Mouse (Mus musculus) forebrain, postnatal 0 days (tissue): ENCODE data around the gene Rpl38. TPM values are rescaled to one million over a fixed set of nuclear protein-coding genes. Genes with fewer than 3 reads are reported as not detected.

Experiments used
- ATAC-seq: fragments of 200-750 bp; cut with Nextera tagmentation; 2 replicates; pipeline ENCODE4 v1.8.0; 2017; ENCODE audit warnings: mild to moderate bottlenecking, moderate library complexity
- DNase-seq: peaks from one replicate; pipeline ENCODE4 v3.0.0-alpha.2; 2015
- H3K27ac ChIP-seq: fragments of 300-500 bp; sonication (generic); 2 replicates; pipeline ENCODE4 v1.5.1; 2014; ENCODE audit warnings: low read depth, mild to moderate bottlenecking, antibody characterized with exemption, low read length, moderate library complexity, mixed read lengths
- H3K27me3 ChIP-seq: fragments of 300-500 bp; sonication (generic); 2 replicates; pipeline ENCODE4 v1.6.1; 2014; ENCODE audit warnings: mild to moderate bottlenecking, low read length, mixed read lengths; ENCODE audit not compliant: insufficient read depth
- H3K36me3 ChIP-seq: fragments of 300-500 bp; sonication (generic); 2 replicates; pipeline ENCODE4 v1.6.1; 2014; ENCODE audit warnings: mild to moderate bottlenecking, moderate library complexity; ENCODE audit not compliant: insufficient read depth
- H3K4me1 ChIP-seq: fragments of 300-500 bp; sonication (generic); 2 replicates; pipeline ENCODE4 v1.6.1; 2014; ENCODE audit warnings: antibody characterized with exemption; ENCODE audit not compliant: insufficient read depth
- H3K4me2 ChIP-seq: fragments of 300-500 bp; sonication (generic); 2 replicates; pipeline ENCODE4 v1.6.1; 2014; ENCODE audit warnings: low read depth, mild to moderate bottlenecking, moderate library complexity
- H3K4me3 ChIP-seq: fragments of 300-500 bp; sonication (generic); 2 replicates; pipeline ENCODE4 v1.5.1; 2014; ENCODE audit warnings: low read depth, low read length, mixed read lengths
- H3K9ac ChIP-seq: fragments of 300-500 bp; sonication (generic); 2 replicates; pipeline ENCODE4 v1.6.1; 2014; ENCODE audit warnings: mild to moderate bottlenecking
- H3K9me3 ChIP-seq: fragments of 300-500 bp; sonication (generic); 2 replicates; pipeline ENCODE4 v1.6.1; 2016; ENCODE audit warnings: low read length
- CTCF ChIP-seq: sonication (generic); IDR thresholded peaks from 2 replicates; pipeline ENCODE4 v1.5.1; 2016; ENCODE audit warnings: antibody characterized with exemption, control low read depth, low read depth
- WGBS: fragments of 180-500 bp; shearing (Covaris S2); extraction: QIAGEN DNeasy Blood & Tissue Kit; methylation state at CpG from one replicate; pipeline ENCODE4 v1.1.7; 2014; 5-methylcytosine and 5-hydroxymethylcytosine counted together
- polyA plus RNA-seq: library from polyadenylated mRNA; unstranded; fragments of >200 nt; fragmentation: Nextera tagmentation; extraction: Ambion mirVana; gene quantifications from 2 replicates; pipeline ENCODE4 v1.2.1, GENCODE M21; 2015
- total RNA-seq: library from RNA; depleted of rRNA; stranded (reverse); fragments of >200 nt; gene quantifications from 2 replicates; pipeline ENCODE4 v1.2.3, GENCODE M21; 2014

The Rpl38 gene
- total and polyA plus RNA-seq, 2 experiments from 2014 or later = 1,003 to 1,173 TPM

DNA sequence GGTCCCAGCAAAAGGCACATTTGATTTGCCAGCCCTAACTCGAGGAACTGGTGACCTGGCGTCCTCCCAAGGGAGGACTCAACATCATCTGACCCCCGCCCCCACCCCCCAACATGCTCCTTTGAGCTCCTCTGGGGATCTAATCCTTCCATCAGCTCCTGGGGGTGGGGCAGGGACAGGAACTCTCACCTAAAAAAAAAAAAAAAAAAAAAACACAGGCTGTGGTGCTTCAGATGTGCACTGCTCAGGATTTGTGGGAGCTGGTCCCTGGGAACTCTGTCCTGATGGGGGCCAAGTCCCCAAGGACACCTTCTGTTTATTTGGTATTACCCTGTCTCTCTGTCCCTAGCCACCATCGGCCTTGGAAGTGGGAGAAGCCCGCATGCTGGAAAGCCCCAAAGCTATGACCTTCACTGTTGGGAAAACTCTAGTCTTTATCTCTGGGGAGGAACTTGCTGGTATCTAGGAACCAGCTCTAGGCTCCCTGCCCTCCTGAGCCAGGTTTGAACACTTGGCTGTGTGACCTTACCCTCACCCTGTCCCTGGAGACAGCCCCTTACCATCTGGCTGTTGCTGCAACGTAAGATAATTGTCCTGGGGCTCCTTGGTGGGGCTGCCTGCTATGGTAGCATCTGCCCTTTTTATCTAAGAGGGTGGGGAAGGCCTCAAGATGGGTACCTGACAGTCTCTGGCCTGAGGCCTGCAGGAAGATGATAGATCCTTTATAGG lies 23.3 kb downstream of the Rpl38 start:
- ATAC-seq (no peak), DNase-seq (no peak)
- H3K4me1 ChIP-seq = no peaks in the 10 kb centered on the region
- no peak overlapping the region for H3K4me3 ChIP-seq
- H3K9me3 ChIP-seq = no peaks in the 10 kb centered on the region
- H3K9ac ChIP-seq = no peak overlapping the region
- no peak overlapping the region for H3K4me2 ChIP-seq
- no peaks in the 10 kb centered on the region for H3K36me3 ChIP-seq
- WGBS = 70% methylated on average over 6 of the region's 6 CpGs
- H3K27ac ChIP-seq = no peak overlapping the region
- TF ChIP-seq CTCF = no peak
- H3K27me3 ChIP-seq = no peaks in the 10 kb centered on the region

DNA sequence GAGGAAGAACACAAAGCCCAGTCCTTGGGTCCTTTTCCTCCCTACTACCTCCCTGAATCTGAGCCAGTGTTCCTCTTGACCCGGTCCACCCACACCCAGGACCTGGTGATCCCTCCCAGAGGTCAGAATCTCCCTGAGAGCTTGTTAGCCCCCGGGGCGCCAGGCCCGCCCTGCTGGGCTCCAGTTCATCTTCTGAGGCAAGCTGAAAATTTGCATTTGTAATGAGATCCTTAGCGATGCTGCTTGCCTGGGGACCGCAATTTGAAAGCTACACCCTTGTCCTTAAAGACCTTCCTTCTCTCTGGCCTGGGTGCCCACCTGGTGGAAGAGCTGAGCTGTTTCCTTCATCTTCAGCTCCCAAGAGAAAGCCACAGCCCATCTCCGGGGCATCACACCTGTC lies 24.3 kb downstream of the Rpl38 start:
- no peaks in the 10 kb centered on the region for H3K36me3 ChIP-seq
- WGBS = 47% methylated on average over 7 of the region's 7 CpGs
- TF ChIP-seq CTCF = no peak
- H3K9ac ChIP-seq = no peak overlapping the region
- no peaks in the 10 kb centered on the region for H3K9me3 ChIP-seq
- no peak overlapping the region for H3K4me3 ChIP-seq
- no peaks in the 10 kb centered on the region for H3K27me3 ChIP-seq
- no peak overlapping the region for H3K27ac ChIP-seq
- DNase-seq = no peak
- ATAC-seq = no peak
- H3K4me1 ChIP-seq = no peaks in the 10 kb centered on the region
- H3K4me2 ChIP-seq = no peak overlapping the region

DNA sequence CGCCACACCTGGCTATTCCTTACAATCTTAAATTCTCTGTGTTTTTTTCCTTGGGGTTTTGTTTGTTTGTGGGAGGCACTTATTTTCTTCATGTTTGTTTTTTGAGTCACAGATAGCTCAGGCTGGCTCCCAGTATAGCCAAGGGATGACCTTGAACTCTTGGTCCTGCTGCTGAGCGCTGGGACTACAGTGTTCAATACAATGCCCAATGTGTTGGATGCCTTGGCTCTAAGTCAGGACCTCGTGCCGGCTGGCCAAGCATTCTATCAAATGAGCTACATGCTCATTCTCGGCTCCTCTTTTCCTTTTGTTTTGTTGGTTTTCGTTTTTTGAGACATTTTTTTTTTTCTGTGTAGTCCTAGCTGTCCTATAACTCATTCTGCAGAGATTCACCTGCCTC lies 25.1 kb downstream of the Rpl38 start:
- ATAC-seq (no peak), DNase-seq (no peak)
- Histone ChIP-seq H3K27ac (no peak overlapping the region), H3K36me3 (no peaks in the 10 kb centered on the region), H3K27me3 (no peaks in the 10 kb centered on the region), H3K4me2 (no peak overlapping the region), H3K4me3 (no peak overlapping the region), H3K4me1 (no peaks in the 10 kb centered on the region), H3K9me3 (no peaks in the 10 kb centered on the region), H3K9ac (no peak overlapping the region)
- 85% methylated on average over 6 of the region's 6 CpGs for WGBS
- TF ChIP-seq CTCF = no peak

DNA sequence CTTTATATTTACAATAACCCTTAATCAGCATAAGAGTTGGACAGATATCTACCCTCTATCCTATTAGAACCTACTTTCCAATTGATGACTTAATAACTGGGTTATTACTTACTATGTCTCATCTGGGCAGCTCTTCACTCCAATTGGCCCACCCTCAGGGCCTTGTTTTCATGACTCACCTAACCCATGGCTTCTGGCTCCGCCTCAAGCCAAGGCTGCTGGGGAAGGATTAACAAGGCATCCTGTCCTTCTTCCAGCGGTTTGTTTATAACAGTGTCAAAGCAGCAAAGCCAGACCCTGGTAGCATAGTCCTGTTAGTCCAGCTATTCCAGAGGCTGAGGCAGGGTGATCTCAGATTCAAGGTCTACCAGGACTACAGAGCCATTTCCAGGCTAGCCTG lies 26.1 kb downstream of the Rpl38 start:
- Histone ChIP-seq H3K36me3 (no peaks in the 10 kb centered on the region), H3K4me2 (no peak overlapping the region), H3K9ac (no peak overlapping the region), H3K4me1 (no peaks in the 10 kb centered on the region), H3K4me3 (no peak overlapping the region), H3K27me3 (no peaks in the 10 kb centered on the region), H3K27ac (no peak overlapping the region), H3K9me3 (no peaks in the 10 kb centered on the region)
- WGBS = 82% methylated on average over 2 of the region's 2 CpGs
- DNase-seq (no peak), ATAC-seq (no peak)
- no peak for TF ChIP-seq CTCF

DNA sequence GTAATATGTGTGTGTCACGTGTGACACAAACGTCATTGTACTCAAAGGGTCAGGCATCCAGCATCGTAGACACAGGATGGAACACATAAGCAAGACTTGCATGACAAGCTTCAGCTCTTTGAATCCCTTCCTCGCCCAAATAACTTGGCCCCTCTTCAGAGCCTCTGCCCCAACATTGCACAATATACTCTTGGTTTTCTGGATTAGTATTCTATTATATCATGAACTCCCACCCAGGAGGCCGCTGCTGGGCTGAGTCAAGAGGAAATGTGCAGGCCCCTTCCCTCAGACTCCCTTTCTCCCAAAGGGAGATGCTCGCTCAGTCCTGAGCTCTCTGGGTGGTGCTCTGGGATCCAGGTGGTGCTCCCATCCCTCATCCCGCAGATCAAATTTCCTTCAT lies 30.2 kb downstream of the Rpl38 start:
- no peak for ATAC-seq
- no peaks in the 10 kb centered on the region for H3K9me3 ChIP-seq
- H3K27me3 ChIP-seq = no peaks in the 10 kb centered on the region
- no peak overlapping the region for H3K4me2 ChIP-seq
- 96% methylated on average over 7 of the region's 7 CpGs for WGBS
- H3K27ac ChIP-seq = no peak overlapping the region
- no peaks in the 10 kb centered on the region for H3K36me3 ChIP-seq
- H3K4me3 ChIP-seq = no peak overlapping the region
- no peak overlapping the region for H3K9ac ChIP-seq
- TF ChIP-seq CTCF = no peak
- H3K4me1 ChIP-seq = 0 out of 2 replicates have a peak, but pooled peaks cover under 1% of the 10 kb centered on the region
- no peak for DNase-seq

DNA sequence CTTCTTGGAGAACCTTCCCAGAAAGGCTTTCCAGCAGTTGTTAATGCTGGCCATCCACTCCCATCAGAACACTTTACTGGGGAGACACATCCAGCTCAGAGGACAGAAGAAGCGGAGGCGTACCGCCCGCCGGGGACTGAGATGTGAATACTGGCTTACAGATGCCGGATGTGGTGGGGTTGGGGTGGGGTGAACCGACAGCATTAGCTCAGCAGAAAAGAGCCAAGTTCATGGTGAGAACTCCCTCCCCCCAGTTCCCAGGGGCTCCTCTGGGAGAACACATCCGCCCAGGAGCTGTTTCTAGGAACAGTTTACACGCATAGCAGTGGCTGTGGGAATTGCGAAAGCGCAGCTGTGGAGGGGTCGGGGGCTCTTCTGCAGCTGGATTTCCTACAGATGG lies 31.2 kb downstream of the Rpl38 start:
- no peak for TF ChIP-seq CTCF

DNA sequence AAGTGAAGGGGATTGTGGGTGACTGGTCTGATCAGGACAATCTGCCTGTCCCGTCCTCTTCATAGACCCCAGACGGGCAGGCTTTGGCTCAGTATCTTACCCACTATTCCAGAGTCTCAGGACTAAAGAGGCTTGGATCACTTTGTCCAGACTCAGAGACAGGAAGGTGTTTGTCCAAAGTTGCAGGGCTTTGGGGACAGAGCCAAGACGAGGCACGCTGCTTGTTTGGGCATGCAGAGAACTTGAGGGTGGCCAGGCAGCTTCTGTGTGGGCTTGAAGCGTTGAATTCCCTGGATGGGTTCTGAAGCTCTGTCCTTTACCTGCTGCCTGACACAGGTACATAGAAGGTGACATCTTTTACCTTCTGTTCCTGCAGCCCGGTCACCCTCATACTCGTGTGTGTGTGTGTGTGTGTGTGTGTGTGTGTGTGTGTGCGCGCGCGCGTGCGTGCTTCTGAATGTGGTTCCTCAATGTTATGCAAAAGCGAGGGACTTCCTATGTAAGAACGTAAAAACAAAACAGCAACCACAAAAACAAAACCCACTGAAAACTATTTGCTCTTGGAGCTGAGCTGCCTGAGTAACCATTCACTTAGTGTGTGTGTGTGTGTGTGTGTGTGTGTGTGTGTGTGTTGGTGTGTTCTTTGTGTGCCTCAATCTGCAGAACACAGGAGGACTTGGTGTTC lies 34.1 kb downstream of the Rpl38 start:
- Histone ChIP-seq H3K4me1 (peaks cover 15% of the 10 kb centered on the region; the same call in 1 of the 2 replicates), H3K9me3 (no peaks in the 10 kb centered on the region), H3K9ac (no peak overlapping the region), H3K27me3 (no peaks in the 10 kb centered on the region), H3K4me3 (no peak overlapping the region), H3K36me3 (no peaks in the 10 kb centered on the region), H3K4me2 (no peak overlapping the region), H3K27ac (no peak overlapping the region)
- TF ChIP-seq CTCF = no peak
- 66% methylated on average over 15 of the region's 15 CpGs for WGBS
- no peak for ATAC-seq
- no peak for DNase-seq

More for the DNA sequence above, 31.2 kb downstream of the Rpl38 start:
- Histone ChIP-seq H3K27me3 (no peaks in the 10 kb centered on the region), H3K36me3 (no peaks in the 10 kb centered on the region), H3K9ac (no peak overlapping the region), H3K4me3 (no peak overlapping the region), H3K4me1 (peaks cover 9% of the 10 kb centered on the region; the same call in 1 of the 2 replicates), H3K27ac (no peak overlapping the region), H3K9me3 (no peaks in the 10 kb centered on the region), H3K4me2 (no peak overlapping the region)
- 93% methylated on average over 12 of the region's 12 CpGs for WGBS
- ATAC-seq (no peak), DNase-seq (no peak)
